Mouse (Mus musculus): ENCODE results near the gene Il6st. TPM values are rescaled to one million over a fixed set of nuclear protein-coding genes. Genes with fewer than 3 reads are reported as not detected.
A peak's percentile ranks its signal among the peaks of the same experiment; 100 is the strongest.

Gene Il6st
- polyA plus RNA-seq, 1 experiment, result 8.3 TPM

- no peaks in the 10 kb centered on the region for H3K27me3 ChIP-seq (ENCODE audit: control insufficient read depth, insufficient read depth, low read length)
- peaks cover 25% of the 10 kb centered on the region for H3K36me3 ChIP-seq (ENCODE audit: control insufficient read depth, insufficient read depth, low read length)
- TF ChIP-seq POLR2A (IDR thresholded peaks at IDR 0.05; ENCODE audit: low read depth, low read length) (no peak), CTCF (IDR thresholded peaks at IDR 0.05; ENCODE audit: extremely low read depth, insufficient read length, insufficient replicate concordance, low read depth, low read length) (no peak)
- H3K27ac ChIP-seq (ENCODE audit: insufficient read depth, low read depth, low read length), result no peak overlapping the region
- H3K4me3 ChIP-seq (ENCODE audit: low read depth, low read length), result no peak overlapping the region
- no peaks in the 10 kb centered on the region; the same call in 1 of the 2 replicates for H3K4me1 ChIP-seq (ENCODE audit: control insufficient read depth, insufficient read depth, insufficient read length, low read length)
- 85% methylated on average over 5 of the region's 5 CpGs for WGBS
These were observed 44.6 kb downstream of the Il6st start for GRCm38 (mm10) chr13:112508487-112508886.

GRCm38 (mm10) chr13:112509465-112509864, 45.6 kb downstream of the Il6st start:
- Histone ChIP-seq H3K36me3 (ENCODE audit: control insufficient read depth, insufficient read depth, low read length) (peaks cover 15% of the 10 kb centered on the region), H3K4me1 (ENCODE audit: control insufficient read depth, insufficient read depth, insufficient read length, low read length) (no peaks in the 10 kb centered on the region; the same call in 1 of the 2 replicates), H3K27ac (ENCODE audit: insufficient read depth, low read depth, low read length) (no peak overlapping the region), H3K27me3 (ENCODE audit: control insufficient read depth, insufficient read depth, low read length) (no peaks in the 10 kb centered on the region), H3K4me3 (ENCODE audit: low read depth, low read length) (no peak overlapping the region)
- TF ChIP-seq POLR2A (IDR thresholded peaks at IDR 0.05; ENCODE audit: low read depth, low read length), result no peak
- TF ChIP-seq CTCF (IDR thresholded peaks at IDR 0.05; ENCODE audit: extremely low read depth, insufficient read length, insufficient replicate concordance, low read depth, low read length), result peak; percentile 88; the same call in 1 of the 2 replicates
- 21% methylated on average over 4 of the region's 4 CpGs for WGBS

- Histone ChIP-seq H3K4me1 (ENCODE audit: control insufficient read depth, insufficient read depth, insufficient read length, low read length) (no peaks in the 10 kb centered on the region; the same call in 1 of the 2 replicates), H3K4me3 (ENCODE audit: low read depth, low read length) (no peak overlapping the region), H3K36me3 (ENCODE audit: control insufficient read depth, insufficient read depth, low read length) (peaks cover 4% of the 10 kb centered on the region; the same call in 1 of the 2 replicates), H3K27ac (ENCODE audit: insufficient read depth, low read depth, low read length) (no peak overlapping the region), H3K27me3 (ENCODE audit: control insufficient read depth, insufficient read depth, low read length) (no peaks in the 10 kb centered on the region)
- 75% methylated on average over 19 of the region's 19 CpGs for WGBS
- TF ChIP-seq POLR2A (IDR thresholded peaks at IDR 0.05; ENCODE audit: low read depth, low read length), result no peak
- TF ChIP-seq CTCF (IDR thresholded peaks at IDR 0.05; ENCODE audit: extremely low read depth, insufficient read length, insufficient replicate concordance, low read depth, low read length), result no peak
These were observed 46.8 kb downstream of the Il6st start for GRCm38 (mm10) chr13:112510437-112511212.

GRCm38 (mm10) chr13:112511261-112511660, 47.4 kb downstream of the Il6st start:
- WGBS, result 36% methylated on average over 11 of the region's 11 CpGs

GRCm38 (mm10) chr13:112511810-112512209, 47.9 kb downstream of the Il6st start:
- H3K4me1 ChIP-seq (ENCODE audit: control insufficient read depth, insufficient read depth, insufficient read length, low read length), result no peaks in the 10 kb centered on the region; the same call in 1 of the 2 replicates
- WGBS, result 28% methylated on average over 7 of the region's 7 CpGs
- 0 out of 2 replicates have a peak, but pooled peaks cover 2% of the 10 kb centered on the region for H3K36me3 ChIP-seq (ENCODE audit: control insufficient read depth, insufficient read depth, low read length)
- no peaks in the 10 kb centered on the region for H3K27me3 ChIP-seq (ENCODE audit: control insufficient read depth, insufficient read depth, low read length)
- no peak overlapping the region for H3K4me3 ChIP-seq (ENCODE audit: low read depth, low read length)
- TF ChIP-seq CTCF (IDR thresholded peaks at IDR 0.05; ENCODE audit: extremely low read depth, insufficient read length, insufficient replicate concordance, low read depth, low read length) (no peak), POLR2A (IDR thresholded peaks at IDR 0.05; ENCODE audit: low read depth, low read length) (no peak)
- no peak overlapping the region for H3K27ac ChIP-seq (ENCODE audit: insufficient read depth, low read depth, low read length)

More at GRCm38 (mm10) chr13:112511261-112511660, 47.4 kb downstream of the Il6st start:
- no peaks in the 10 kb centered on the region for H3K27me3 ChIP-seq (ENCODE audit: control insufficient read depth, insufficient read depth, low read length)
- H3K27ac ChIP-seq (ENCODE audit: insufficient read depth, low read depth, low read length), result no peak overlapping the region
- no peak overlapping the region for H3K4me3 ChIP-seq (ENCODE audit: low read depth, low read length)
- no peak for TF ChIP-seq POLR2A (IDR thresholded peaks at IDR 0.05; ENCODE audit: low read depth, low read length)
- TF ChIP-seq CTCF (IDR thresholded peaks at IDR 0.05; ENCODE audit: extremely low read depth, insufficient read length, insufficient replicate concordance, low read depth, low read length), result no peak
- 0 out of 2 replicates have a peak, but pooled peaks cover 3% of the 10 kb centered on the region for H3K36me3 ChIP-seq (ENCODE audit: control insufficient read depth, insufficient read depth, low read length)
- no peaks in the 10 kb centered on the region; the same call in 1 of the 2 replicates for H3K4me1 ChIP-seq (ENCODE audit: control insufficient read depth, insufficient read depth, insufficient read length, low read length)

- TF ChIP-seq CTCF (IDR thresholded peaks at IDR 0.05; ENCODE audit: extremely low read depth, insufficient read length, insufficient replicate concordance, low read depth, low read length) (no peak), POLR2A (IDR thresholded peaks at IDR 0.05; ENCODE audit: low read depth, low read length) (no peak)
- Histone ChIP-seq H3K27me3 (ENCODE audit: control insufficient read depth, insufficient read depth, low read length) (no peaks in the 10 kb centered on the region), H3K4me3 (ENCODE audit: low read depth, low read length) (no peak overlapping the region), H3K36me3 (ENCODE audit: control insufficient read depth, insufficient read depth, low read length) (no peaks in the 10 kb centered on the region), H3K4me1 (ENCODE audit: control insufficient read depth, insufficient read depth, insufficient read length, low read length) (no peaks in the 10 kb centered on the region; the same call in 1 of the 2 replicates), H3K27ac (ENCODE audit: insufficient read depth, low read depth, low read length) (no peak overlapping the region)
- 63% methylated on average over 5 of the region's 5 CpGs for WGBS
These were observed 49.0 kb downstream of the Il6st start for GRCm38 (mm10) chr13:112512824-112513223.

GRCm38 (mm10) chr13:112514546-112514945, 50.7 kb downstream of the Il6st start:
- TF ChIP-seq POLR2A (IDR thresholded peaks at IDR 0.05; ENCODE audit: low read depth, low read length) (no peak), CTCF (IDR thresholded peaks at IDR 0.05; ENCODE audit: extremely low read depth, insufficient read length, insufficient replicate concordance, low read depth, low read length) (no peak)
- H3K27ac ChIP-seq (ENCODE audit: insufficient read depth, low read depth, low read length), result no peak overlapping the region
- H3K36me3 ChIP-seq (ENCODE audit: control insufficient read depth, insufficient read depth, low read length), result no peaks in the 10 kb centered on the region
- no peaks in the 10 kb centered on the region; the same call in 1 of the 2 replicates for H3K4me1 ChIP-seq (ENCODE audit: control insufficient read depth, insufficient read depth, insufficient read length, low read length)
- H3K27me3 ChIP-seq (ENCODE audit: control insufficient read depth, insufficient read depth, low read length), result no peaks in the 10 kb centered on the region
- H3K4me3 ChIP-seq (ENCODE audit: low read depth, low read length), result no peak overlapping the region
- WGBS, result 29% methylated on average over 1 of the region's 1 CpGs
